Mouse (Mus musculus): ENCODE data around the gene Slc39a11.

The Slc39a11 gene

GRCm38 (mm10) chr11:113630642-113631041 lies 19.2 kb downstream of the Slc39a11 start:
- DNase-seq = no peak

- no peak for DNase-seq
Measured at GRCm38 (mm10) chr11:113627785-113628184, 22.1 kb downstream of the Slc39a11 start.

- no peak for DNase-seq
Measured at GRCm38 (mm10) chr11:113625437-113625836, 24.4 kb downstream of the Slc39a11 start.

GRCm38 (mm10) chr11:113622028-113622427 lies 27.9 kb downstream of the Slc39a11 start:
- DNase-seq = no peak

GRCm38 (mm10) chr11:113621001-113621400 lies 28.9 kb downstream of the Slc39a11 start:
- DNase-seq = no peak

GRCm38 (mm10) chr11:113619420-113620080 lies 30.3 kb downstream of the Slc39a11 start:
- no peak for DNase-seq

- DNase-seq = peak; percentile 85
Measured at GRCm38 (mm10) chr11:113618672-113619419, 31.0 kb downstream of the Slc39a11 start, which contains the start of gene Sstr2. Gene Sstr2 (plus strand): TSS chr11:113619342.

- no peak for DNase-seq
Measured at GRCm38 (mm10) chr11:113618303-113618671, 31.6 kb downstream of the Slc39a11 start.

- DNase-seq = peak; percentile 40
Measured at GRCm38 (mm10) chr11:113617132-113617911, 32.6 kb downstream of the Slc39a11 start.

- no peak for DNase-seq
Measured at GRCm38 (mm10) chr11:113614476-113614875, 35.4 kb downstream of the Slc39a11 start.

- peak; percentile 49 for DNase-seq
Measured at GRCm38 (mm10) chr11:113611664-113612611, 37.9 kb downstream of the Slc39a11 start.

- DNase-seq = peak; percentile 31
Measured at GRCm38 (mm10) chr11:113611112-113611646, 38.7 kb downstream of the Slc39a11 start.

GRCm38 (mm10) chr11:113610266-113610665 lies 39.6 kb downstream of the Slc39a11 start:
- no peak for DNase-seq

GRCm38 (mm10) chr11:113609581-113609980 lies 40.3 kb downstream of the Slc39a11 start:
- no peak for DNase-seq

GRCm38 (mm10) chr11:113607556-113607955 lies 42.3 kb downstream of the Slc39a11 start:
- DNase-seq = no peak

- DNase-seq = no peak
Measured at GRCm38 (mm10) chr11:113601616-113602343, 48.1 kb downstream of the Slc39a11 start.

GRCm38 (mm10) chr11:113600526-113601245 lies 49.2 kb downstream of the Slc39a11 start:
- DNase-seq = no peak

GRCm38 (mm10) chr11:113597632-113598031 lies 52.2 kb downstream of the Slc39a11 start:
- no peak for DNase-seq

GRCm38 (mm10) chr11:113595144-113595543 lies 54.7 kb downstream of the Slc39a11 start:
- no peak for DNase-seq

- no peak for DNase-seq
Measured at GRCm38 (mm10) chr11:113588936-113589335, 60.9 kb downstream of the Slc39a11 start.

GRCm38 (mm10) chr11:113586423-113586822 lies 63.5 kb downstream of the Slc39a11 start:
- no peak for DNase-seq
